Mouse (Mus musculus): ENCODE measurements around the gene Lrrtm3.

DNA sequence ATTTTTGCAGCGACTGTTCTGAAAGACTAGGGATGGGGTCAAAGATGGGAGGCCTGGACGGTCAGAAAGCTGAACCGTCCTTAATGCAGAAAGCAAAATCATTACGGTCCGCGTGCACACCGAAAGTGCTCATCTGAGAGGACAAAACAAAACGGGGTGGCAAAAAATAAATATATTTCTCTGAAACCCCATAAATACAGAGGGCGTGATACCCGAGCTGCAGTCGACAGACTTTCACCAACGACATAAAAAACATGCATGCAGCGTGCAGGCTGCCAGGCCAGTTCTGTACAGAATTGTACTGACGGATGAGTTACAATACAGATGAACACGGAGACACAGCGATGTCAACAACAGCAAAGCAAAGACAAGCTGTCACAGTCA lies 3.9 kb downstream of the Lrrtm3 start:
- TF ChIP-seq GATA1 (IDR thresholded peaks at IDR 0.05; ENCODE audit: low read length) (no peak), TAL1 (IDR thresholded peaks at IDR 0.05; ENCODE audit: low read length) (no peak)

All from erythroblast, embryonic 14.5 days (primary cell).